Mouse (Mus musculus) stomach, embryonic 16.5 days (tissue): ENCODE data around the gene Tsga8. TPM values are rescaled to one million over a fixed set of nuclear protein-coding genes. Genes with fewer than 3 reads are reported as not detected.

Experiments used
- ATAC-seq: fragments of 200-750 bp; cut with Nextera tagmentation; 2 replicates; pipeline ENCODE4 v1.8.0; 2017; ENCODE audit warnings: moderate number of reproducible peaks, moderate TSS enrichment; ENCODE audit not compliant: insufficient read depth, low FRiP score
- H3K27ac ChIP-seq: fragments of 300-500 bp; sonication (generic); 2 replicates; pipeline ENCODE4 v1.5.1; 2014; ENCODE audit warnings: low read length
- H3K27me3 ChIP-seq: fragments of 300-500 bp; sonication (generic); 2 replicates; pipeline ENCODE4 v1.6.1; 2014; ENCODE audit warnings: low read length, control low read depth, mixed read lengths; ENCODE audit not compliant: control insufficient read depth, insufficient read depth
- H3K36me3 ChIP-seq: fragments of 300-500 bp; sonication (generic); 2 replicates; pipeline ENCODE4 v1.6.1; 2014; ENCODE audit warnings: low read length; ENCODE audit not compliant: control insufficient read depth, insufficient read depth
- H3K4me1 ChIP-seq: fragments of 300-500 bp; sonication (generic); 2 replicates; pipeline ENCODE4 v1.6.1; 2014; ENCODE audit warnings: low read length, control low read depth, mixed read lengths; ENCODE audit not compliant: control insufficient read depth, insufficient read depth
- H3K4me2 ChIP-seq: fragments of 300-500 bp; sonication (generic); 2 replicates; pipeline ENCODE4 v1.6.1; 2014; ENCODE audit warnings: low read depth, low read length, mixed read lengths
- H3K4me3 ChIP-seq: fragments of 300-500 bp; sonication (generic); replicated peaks from 2 replicates; pipeline ENCODE4 v1.5.1; 2014; ENCODE audit warnings: mild to moderate bottlenecking, low read length
- H3K9ac ChIP-seq: fragments of 300-500 bp; sonication (generic); 2 replicates; pipeline ENCODE4 v1.6.1; 2014; ENCODE audit warnings: low read length
- H3K9me3 ChIP-seq: fragments of 300-500 bp; sonication (generic); replicated peaks from 2 replicates; pipeline ENCODE4 v1.6.1; 2016; ENCODE audit warnings: low read length, control low read depth; ENCODE audit not compliant: control insufficient read depth
- WGBS: fragments of 180-500 bp; shearing (Covaris S2); extraction: QIAGEN DNeasy Blood & Tissue Kit; methylation state at CpG from one replicate; pipeline ENCODE4 v1.1.7; 2014; 5-methylcytosine and 5-hydroxymethylcytosine counted together
- polyA plus RNA-seq: library from polyadenylated mRNA; unstranded; fragments of >200 nt; fragmentation: Nextera tagmentation; extraction: Ambion mirVana; gene quantifications from 2 replicates; pipeline ENCODE4 v1.2.1, GENCODE M21; 2015

The Tsga8 gene
- not detected in 2 replicates for polyA plus RNA-seq

DNA sequence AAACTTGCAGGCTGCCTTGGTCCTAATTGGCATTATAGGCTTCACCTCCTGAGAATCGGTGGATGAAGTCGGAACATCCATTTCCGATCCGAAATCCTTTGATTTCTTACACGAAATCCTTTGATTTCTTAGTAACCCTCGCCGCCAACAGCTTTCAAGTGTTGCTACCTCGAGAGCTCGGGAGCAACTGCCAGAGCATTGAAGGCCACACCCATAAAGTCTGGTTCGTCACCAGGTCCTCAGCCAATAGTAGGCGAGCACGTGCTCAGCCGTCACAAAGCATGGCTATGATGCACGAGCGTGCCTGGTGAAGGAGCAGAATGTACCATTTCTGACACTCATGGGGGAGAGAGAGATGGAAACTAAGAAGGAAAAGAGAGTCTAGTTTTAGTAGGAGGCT is at the start of gene Tsga8:
Tsga8 (minus strand) TSS at position 327 of the 400 bp plus-strand sequence.
- H3K9me3 ChIP-seq, result no peaks in the 10 kb centered on the region
- H3K4me3 ChIP-seq, result no peak within 1 kb of the TSS
- H3K4me1 ChIP-seq, result no peaks in the 10 kb centered on the region
- no peaks in the 10 kb centered on the region for H3K36me3 ChIP-seq
- no peak within 1 kb of the TSS for H3K27ac ChIP-seq
- no peak for ATAC-seq
- no peaks in the 10 kb centered on the region for H3K27me3 ChIP-seq
- H3K4me2 ChIP-seq, result no peak within 1 kb of the TSS
- H3K9ac ChIP-seq, result no peak within 1 kb of the TSS
- 91% methylated on average over 15 of the region's 15 CpGs for WGBS
